9 mouse cellular contexts compared by ENCODE assay signal in genomic region chrX:166661808-166662207, GRCm38 (mm10).
DNase-seq lines count a peak whose midpoint lies in the region; ATAC-seq and TF ChIP-seq lines count a peak whose summit lies in the region.
"Had no signal": no experiment of that assay in that cellular context is flagged by ENCODE, and none has a peak within 500 bp of the region (broad histone marks: within the 10 kb centered on the region; RNA-seq: fewer than 3 reads in every experiment).

No protein-coding gene starts in this region.

- no peak overlapping the region for H3K4me3 ChIP-seq in limb, embryonic 14.5 days (replicated peaks; ENCODE audit: low read length)
- no peak overlapping the region for H3K4me3 ChIP-seq in midbrain, embryonic 13.5 days (replicated peaks)
- H3K4me3 ChIP-seq in stomach, embryonic 16.5 days (replicated peaks; ENCODE audit: low read length) = no peak overlapping the region

- H3K4me1 ChIP-seq in limb, embryonic 14.5 days (ENCODE audit: control insufficient read depth, insufficient read depth, low read length) = no peaks in the 10 kb centered on the region
- 0 out of 2 replicates have a peak, but pooled peaks cover 4% of the 10 kb centered on the region for H3K4me1 ChIP-seq in midbrain, embryonic 13.5 days (replicated peaks)
- H3K4me1 ChIP-seq in stomach, embryonic 16.5 days (ENCODE audit: control insufficient read depth, insufficient read depth, low read length) = 0 out of 2 replicates have a peak, but pooled peaks cover 3% of the 10 kb centered on the region

- 34% methylated on average over 6 of the region's 6 CpGs for WGBS in limb, embryonic 14.5 days
- 39% methylated on average over 6 of the region's 6 CpGs for WGBS in midbrain, embryonic 13.5 days
- 30% methylated on average over 6 of the region's 6 CpGs for WGBS in stomach, embryonic 16.5 days

- no peak overlapping the region for H3K9ac ChIP-seq in limb, embryonic 14.5 days (ENCODE audit: low read depth, low read length, severe bottlenecking)
- H3K9ac ChIP-seq in midbrain, embryonic 13.5 days (replicated peaks) = no peak overlapping the region
- H3K9ac ChIP-seq in stomach, embryonic 16.5 days (ENCODE audit: low read length) = no peak overlapping the region

- H3K4me2 ChIP-seq in limb, embryonic 14.5 days (replicated peaks; ENCODE audit: low read depth, low read length, severe bottlenecking) = no peak overlapping the region
- H3K4me2 ChIP-seq in midbrain, embryonic 13.5 days (replicated peaks) = no peak overlapping the region
- no peak overlapping the region for H3K4me2 ChIP-seq in stomach, embryonic 16.5 days (ENCODE audit: low read depth, low read length)

- no peaks in the 10 kb centered on the region for H3K9me3 ChIP-seq in limb, embryonic 14.5 days (ENCODE audit: control insufficient read depth, low read length)
- no peaks in the 10 kb centered on the region for H3K9me3 ChIP-seq in midbrain, embryonic 13.5 days
- H3K9me3 ChIP-seq in stomach, embryonic 16.5 days (replicated peaks; ENCODE audit: control insufficient read depth, low read length) = no peaks in the 10 kb centered on the region

- H3K36me3 ChIP-seq in limb, embryonic 14.5 days (ENCODE audit: control insufficient read depth, insufficient read depth, low read length) = no peaks in the 10 kb centered on the region
- H3K36me3 ChIP-seq in midbrain, embryonic 13.5 days = no peaks in the 10 kb centered on the region
- no peaks in the 10 kb centered on the region for H3K36me3 ChIP-seq in stomach, embryonic 16.5 days (ENCODE audit: control insufficient read depth, insufficient read depth, low read length)

- peak; percentile 23 for DNase-seq in layer of hippocampus, adult 11-12 months (ENCODE audit: low spot score)
- DNase-seq in layer of hippocampus, postnatal 25 days (ENCODE audit: extremely low spot score in 1 of 2, low spot score in 1 of 2) = no peak
- peak; percentile 31 for DNase-seq in embryo, embryonic 10.5 days (ENCODE audit: low spot score)
- DNase-seq in gonadal fat pad, adult 2 months (ENCODE audit: low read depth) = peak; percentile 34
- peak; percentile 43 for DNase-seq in limb, embryonic 14.5 days (ENCODE audit: low spot score)

- 0 out of 2 replicates have a peak, but pooled peaks cover under 1% of the 10 kb centered on the region for H3K27me3 ChIP-seq in limb, embryonic 14.5 days (ENCODE audit: control insufficient read depth, insufficient read depth, low read length)
- H3K27me3 ChIP-seq in midbrain, embryonic 13.5 days = peaks cover 45% of the 10 kb centered on the region; the same call in 1 of the 2 replicates
- H3K27me3 ChIP-seq in stomach, embryonic 16.5 days (ENCODE audit: control insufficient read depth, insufficient read depth, low read length) = peaks cover 9% of the 10 kb centered on the region; the same call in 1 of the 2 replicates
- H3K27me3 ChIP-seq: CH12.LX had no signal

- TF ChIP-seq POLR2A in limb, embryonic 14.5 days (IDR thresholded peaks at IDR 0.05; ENCODE audit: borderline replicate concordance, extremely low read depth, insufficient read depth, insufficient read length) = no peak

- ATAC-seq in inflammation-experienced regulatory T-cells, adult 6 months = peak; percentile 46
- peak; percentile 84 for ATAC-seq in limb, embryonic 14.5 days (ENCODE audit: low FRiP score, low read depth)
- ATAC-seq in midbrain, embryonic 13.5 days = peak; percentile 51; the same call in 1 of the 2 replicates
- peak; percentile 88 for ATAC-seq in stomach, embryonic 16.5 days (ENCODE audit: insufficient read depth, low FRiP score)

- 0 out of 2 replicates have a peak overlapping the region, but pooled peaks have one; percentile 28 for H3K27ac ChIP-seq in limb, embryonic 14.5 days (replicated peaks; ENCODE audit: low read depth, low read length)
- H3K27ac ChIP-seq in midbrain, embryonic 13.5 days = peak overlapping the region; percentile 88
- peak overlapping the region; percentile 94 for H3K27ac ChIP-seq in stomach, embryonic 16.5 days (ENCODE audit: low read length)

Comparison
In these comparisons a context has a peak if more than half of its experiments do, and no peak if none do; other contexts are left out.
1. DNase-seq: peak in layer of hippocampus, adult 11-12 months (single experiment), embryo, embryonic 10.5 days (single experiment), gonadal fat pad, adult 2 months (single experiment) and limb, embryonic 14.5 days (single experiment); none in layer of hippocampus, postnatal 25 days (0 of 2).
2. H3K27ac ChIP-seq: peak in every context shown above with its lines; median percentile 94 in stomach, embryonic 16.5 days; 88 in midbrain, embryonic 13.5 days; 28 in limb, embryonic 14.5 days.
3. Peak in every context shown above with its lines, with median percentiles within 50 percentile points of each other: ATAC-seq.